Mouse (Mus musculus): ENCODE results near the gene 2510039O18Rik.

GRCm38 (mm10) chr4:147937486-147937885, 3.2 kb upstream of the 2510039O18Rik start:
- no peak for TF ChIP-seq CTCF (IDR thresholded peaks at IDR 0.05; ENCODE audit: low read depth)
- no peak for TF ChIP-seq EP300 (IDR thresholded peaks at IDR 0.05; ENCODE audit: low read depth)

All from heart, postnatal 0 days (tissue).